Mouse (Mus musculus) heart, postnatal 0 days (tissue): Measurements from ENCODE around the gene E2f4.
A peak's percentile ranks its signal among the peaks of the same experiment; 100 is the strongest.

Experiments used
- CTCF ChIP-seq: IDR thresholded peaks from 2 replicates; pipeline ENCODE4 v1.5.1; 2016; ENCODE audit warnings: antibody characterized with exemption, control low read depth, low read depth
- EP300 ChIP-seq: IDR thresholded peaks from 2 replicates; pipeline ENCODE4 v1.6.1; 2016; ENCODE audit warnings: antibody characterized with exemption, low read depth

DNA sequence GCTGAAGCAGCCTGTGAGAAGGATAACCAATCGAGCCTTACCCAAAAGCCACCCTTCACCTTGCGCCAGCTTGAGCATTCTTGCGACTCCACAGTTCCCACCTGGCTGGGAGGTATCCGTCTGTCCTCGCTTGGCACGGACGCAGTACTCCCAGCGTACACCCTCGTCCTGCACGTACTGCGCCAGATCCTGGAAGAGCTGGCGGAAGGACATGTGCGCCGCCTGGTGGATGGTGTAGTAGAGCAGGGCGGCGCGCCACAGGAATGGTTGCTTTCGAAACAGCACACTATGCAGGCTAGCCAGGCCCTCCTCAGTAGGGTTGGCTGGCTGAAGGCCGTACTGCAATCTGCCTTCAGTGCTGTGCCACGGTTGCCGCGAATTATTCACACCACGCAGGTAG lies 14.4 kb upstream of the E2f4 start:
- TF ChIP-seq CTCF (peak; percentile 76), EP300 (no peak)
